Mouse (Mus musculus) retina, postnatal 7 days (tissue): ENCODE measurements around the gene Hoxd13.
A peak's percentile ranks its signal among the peaks of the same experiment; 100 is the strongest.

Source experiments
- DNase-seq: peaks from one replicate; pipeline ENCODE4 v3.0.0-alpha.2; 2012; ENCODE audit warnings: low read depth, low spot score

Hoxd13 gene

GRCm38 (mm10) chr2:74661685-74662084 lies 6.4 kb upstream of the Hoxd13 start:
- no peak for DNase-seq

GRCm38 (mm10) chr2:74663291-74663925 lies 4.7 kb upstream of the Hoxd13 start:
- peak; percentile 53 for DNase-seq

- DNase-seq: no peak
Measured at GRCm38 (mm10) chr2:74666411-74666810, 1.7 kb upstream of the Hoxd13 start.

- DNase-seq: no peak
Measured at GRCm38 (mm10) chr2:74667191-74667841, 794 bp upstream of the Hoxd13 start.

GRCm38 (mm10) chr2:74668370-74669229 lies 490 bp downstream of the Hoxd13 start:
- DNase-seq: no peak

- no peak for DNase-seq
Measured at GRCm38 (mm10) chr2:74669230-74669578, 1.1 kb downstream of the Hoxd13 start.

GRCm38 (mm10) chr2:74669650-74670235 lies 1.6 kb downstream of the Hoxd13 start:
- no peak for DNase-seq

GRCm38 (mm10) chr2:74670632-74671188 lies 2.6 kb downstream of the Hoxd13 start:
- no peak for DNase-seq

GRCm38 (mm10) chr2:74671847-74672246 lies 3.7 kb downstream of the Hoxd13 start:
- DNase-seq: no peak

GRCm38 (mm10) chr2:74672481-74673362 lies 4.6 kb downstream of the Hoxd13 start:
- DNase-seq: peak; percentile 59

GRCm38 (mm10) chr2:74673835-74674425 lies 5.8 kb downstream of the Hoxd13 start:
- DNase-seq: no peak

GRCm38 (mm10) chr2:74674881-74675665 lies 7.0 kb downstream of the Hoxd13 start, which contains the start of gene Hoxd12:
Gene Hoxd12, plus strand, starts transcription at chr2:74675013.
- DNase-seq: no peak

- DNase-seq: no peak
Measured at GRCm38 (mm10) chr2:74675666-74676282, 7.7 kb downstream of the Hoxd13 start.

- no peak for DNase-seq
Measured at GRCm38 (mm10) chr2:74676376-74677052, 8.4 kb downstream of the Hoxd13 start.

GRCm38 (mm10) chr2:74677106-74677505 lies 9.0 kb downstream of the Hoxd13 start:
- DNase-seq: no peak

GRCm38 (mm10) chr2:74678891-74679595 lies 10.9 kb downstream of the Hoxd13 start, which contains the start of gene Hoxd11:
Gene Hoxd11, plus strand, starts transcription at chr2:74679557.
- no peak for DNase-seq

- DNase-seq: no peak
Measured at GRCm38 (mm10) chr2:74679596-74679971, 11.5 kb downstream of the Hoxd13 start.

GRCm38 (mm10) chr2:74679980-74680379 lies 11.9 kb downstream of the Hoxd13 start:
- no peak for DNase-seq
